Mouse (Mus musculus) limb, embryonic 11.5 days (tissue): ENCODE data around the gene Inava. TPM values are rescaled to one million over a fixed set of nuclear protein-coding genes. Genes with fewer than 3 reads are reported as not detected.

ENCODE experiments used
- ATAC-seq: fragments of 200-750 bp; cut with Nextera tagmentation; 2 replicates; pipeline ENCODE4 v1.8.0; 2017; ENCODE audit warnings: low read depth; ENCODE audit not compliant: insufficient number of reproducible peaks, low FRiP score, low TSS enrichment
- DNase-seq: peaks from one replicate; pipeline ENCODE4 v3.0.0-alpha.2; 2015; ENCODE audit warnings: low spot score
- H3K27ac ChIP-seq: fragments of 300-500 bp; sonication (generic); replicated peaks from 2 replicates; pipeline ENCODE4 v1.5.1; 2014; ENCODE audit warnings: low read depth, mild to moderate bottlenecking, low read length
- H3K27me3 ChIP-seq: fragments of 300-500 bp; sonication (generic); 2 replicates; pipeline ENCODE4 v1.6.1; 2014; ENCODE audit warnings: mild to moderate bottlenecking, low read length, mixed read lengths; ENCODE audit not compliant: control insufficient read depth, insufficient read depth
- H3K36me3 ChIP-seq: fragments of 300-500 bp; sonication (generic); 2 replicates; pipeline ENCODE4 v1.6.1; 2014; ENCODE audit warnings: mild to moderate bottlenecking, low read length, moderate library complexity, mixed read lengths; ENCODE audit not compliant: control insufficient read depth, insufficient read depth
- H3K4me1 ChIP-seq: fragments of 300-500 bp; sonication (generic); 2 replicates; pipeline ENCODE4 v1.6.1; 2014; ENCODE audit warnings: low read length, mixed read lengths; ENCODE audit not compliant: control insufficient read depth, insufficient read depth
- H3K4me2 ChIP-seq: fragments of 300-500 bp; sonication (generic); 2 replicates; pipeline ENCODE4 v1.6.1; 2014; ENCODE audit warnings: low read depth, mild to moderate bottlenecking, moderate library complexity; ENCODE audit not compliant: severe bottlenecking
- H3K4me3 ChIP-seq: fragments of 300-500 bp; sonication (generic); 2 replicates; pipeline ENCODE4 v1.5.1; 2014; ENCODE audit warnings: low read depth, low read length
- H3K9ac ChIP-seq: fragments of 300-500 bp; sonication (generic); 2 replicates; pipeline ENCODE4 v1.6.1; 2014; ENCODE audit warnings: mild to moderate bottlenecking, low read length
- H3K9me3 ChIP-seq: fragments of 300-500 bp; sonication (generic); 2 replicates; pipeline ENCODE4 v1.6.1; 2016; ENCODE audit warnings: low read length; ENCODE audit not compliant: control insufficient read depth
- WGBS: fragments of 180-500 bp; shearing (Covaris S2); extraction: QIAGEN DNeasy Blood & Tissue Kit; methylation state at CpG from one replicate; pipeline ENCODE4 v1.1.7; 2014; 5-methylcytosine and 5-hydroxymethylcytosine counted together
- polyA plus RNA-seq: library from polyadenylated mRNA; unstranded; fragments of >200 nt; fragmentation: Nextera tagmentation; extraction: Ambion mirVana; gene quantifications from 2 replicates; pipeline ENCODE4 v1.2.1, GENCODE M21; 2014

The Inava gene
- polyA plus RNA-seq, 1 experiment from 2014 or later, result 27.8 TPM

GRCm38 (mm10) chr1:136258495-136258894 is 24.4 kb upstream of the Inava start:
- Histone ChIP-seq H3K9ac (no peak overlapping the region), H3K27ac (no peak overlapping the region), H3K4me1 (peaks cover 16% of the 10 kb centered on the region), H3K9me3 (no peaks in the 10 kb centered on the region), H3K36me3 (no peaks in the 10 kb centered on the region), H3K4me2 (no peak overlapping the region), H3K4me3 (no peak overlapping the region), H3K27me3 (peaks cover 41% of the 10 kb centered on the region)
- ATAC-seq (no peak), DNase-seq (no peak)
- WGBS, result 73% methylated on average over 9 of the region's 9 CpGs

GRCm38 (mm10) chr1:136255657-136256056 is 21.6 kb upstream of the Inava start:
- Histone ChIP-seq H3K9ac (no peak overlapping the region), H3K4me3 (no peak overlapping the region), H3K4me1 (peaks cover 13% of the 10 kb centered on the region), H3K4me2 (no peak overlapping the region), H3K27ac (no peak overlapping the region), H3K27me3 (peaks cover 32% of the 10 kb centered on the region), H3K36me3 (no peaks in the 10 kb centered on the region), H3K9me3 (no peaks in the 10 kb centered on the region)
- DNase-seq, result no peak
- ATAC-seq, result no peak
- WGBS, result 30% methylated on average over 8 of the region's 8 CpGs

- peaks cover 8% of the 10 kb centered on the region for H3K4me1 ChIP-seq
- no peak overlapping the region for H3K9ac ChIP-seq
- no peak overlapping the region for H3K4me3 ChIP-seq
- no peaks in the 10 kb centered on the region for H3K36me3 ChIP-seq
- H3K27me3 ChIP-seq, result peaks cover 27% of the 10 kb centered on the region
- no peak overlapping the region for H3K27ac ChIP-seq
- WGBS, result 34% methylated on average over 6 of the region's 6 CpGs
- DNase-seq, result no peak
- no peak overlapping the region for H3K4me2 ChIP-seq
- H3K9me3 ChIP-seq, result no peaks in the 10 kb centered on the region
- no peak for ATAC-seq
Measured at GRCm38 (mm10) chr1:136255174-136255573, 21.1 kb upstream of the Inava start.

- 83% methylated on average over 10 of the region's 10 CpGs for WGBS
- no peaks in the 10 kb centered on the region for H3K36me3 ChIP-seq
- H3K9me3 ChIP-seq, result no peaks in the 10 kb centered on the region
- no peak overlapping the region for H3K9ac ChIP-seq
- peaks cover 21% of the 10 kb centered on the region for H3K27me3 ChIP-seq
- H3K27ac ChIP-seq, result no peak overlapping the region
- H3K4me1 ChIP-seq, result peaks cover 2% of the 10 kb centered on the region
- no peak for DNase-seq
- H3K4me2 ChIP-seq, result no peak overlapping the region
- no peak overlapping the region for H3K4me3 ChIP-seq
- ATAC-seq, result no peak
Measured at GRCm38 (mm10) chr1:136254503-136255065, 20.5 kb upstream of the Inava start.

GRCm38 (mm10) chr1:136253472-136253871 is 19.4 kb upstream of the Inava start:
- H3K9ac ChIP-seq, result no peak overlapping the region
- no peaks in the 10 kb centered on the region for H3K9me3 ChIP-seq
- peaks cover 11% of the 10 kb centered on the region for H3K27me3 ChIP-seq
- no peak overlapping the region for H3K4me3 ChIP-seq
- 12% methylated on average over 2 of the region's 2 CpGs for WGBS
- DNase-seq, result no peak
- H3K27ac ChIP-seq, result no peak overlapping the region
- no peaks in the 10 kb centered on the region for H3K36me3 ChIP-seq
- ATAC-seq, result no peak
- H3K4me1 ChIP-seq, result no peaks in the 10 kb centered on the region
- no peak overlapping the region for H3K4me2 ChIP-seq

- no peak overlapping the region for H3K9ac ChIP-seq
- no peak for DNase-seq
- H3K4me3 ChIP-seq, result no peak overlapping the region
- ATAC-seq, result no peak
- no peaks in the 10 kb centered on the region for H3K9me3 ChIP-seq
- H3K4me1 ChIP-seq, result no peaks in the 10 kb centered on the region
- H3K36me3 ChIP-seq, result no peaks in the 10 kb centered on the region
- WGBS, result 58% methylated on average over 5 of the region's 5 CpGs
- no peak overlapping the region for H3K27ac ChIP-seq
- H3K27me3 ChIP-seq, result no peaks in the 10 kb centered on the region
- H3K4me2 ChIP-seq, result no peak overlapping the region
Measured at GRCm38 (mm10) chr1:136249662-136250061, 15.6 kb upstream of the Inava start.

- no peak overlapping the region for H3K9ac ChIP-seq
- WGBS, result 78% methylated on average over 5 of the region's 5 CpGs
- no peak overlapping the region for H3K4me3 ChIP-seq
- ATAC-seq (no peak), DNase-seq (no peak)
- no peaks in the 10 kb centered on the region for H3K4me1 ChIP-seq
- H3K4me2 ChIP-seq, result no peak overlapping the region
- H3K36me3 ChIP-seq, result no peaks in the 10 kb centered on the region
- H3K27ac ChIP-seq, result no peak overlapping the region
- H3K9me3 ChIP-seq, result no peaks in the 10 kb centered on the region
- H3K27me3 ChIP-seq, result no peaks in the 10 kb centered on the region
Measured at GRCm38 (mm10) chr1:136247393-136247792, 13.3 kb upstream of the Inava start.

GRCm38 (mm10) chr1:136244469-136244868 is 10.4 kb upstream of the Inava start:
- no peak for DNase-seq
- 88% methylated on average over 5 of the region's 5 CpGs for WGBS
- Histone ChIP-seq H3K4me3 (no peak overlapping the region), H3K4me2 (no peak overlapping the region), H3K27me3 (no peaks in the 10 kb centered on the region), H3K4me1 (no peaks in the 10 kb centered on the region), H3K9me3 (no peaks in the 10 kb centered on the region), H3K9ac (no peak overlapping the region), H3K36me3 (no peaks in the 10 kb centered on the region), H3K27ac (no peak overlapping the region)
- no peak for ATAC-seq

- Histone ChIP-seq H3K9ac (no peak overlapping the region), H3K4me1 (no peaks in the 10 kb centered on the region), H3K36me3 (no peaks in the 10 kb centered on the region), H3K9me3 (no peaks in the 10 kb centered on the region), H3K27ac (no peak overlapping the region), H3K27me3 (no peaks in the 10 kb centered on the region), H3K4me2 (no peak overlapping the region), H3K4me3 (no peak overlapping the region)
- ATAC-seq, result no peak
- no peak for DNase-seq
- WGBS, result 88% methylated on average over 7 of the region's 7 CpGs
Measured at GRCm38 (mm10) chr1:136241801-136242200, 7.7 kb upstream of the Inava start.
